Mouse (Mus musculus): ENCODE measurements around the gene Cnr2. TPM values are rescaled to one million over a fixed set of nuclear protein-coding genes. Genes with fewer than 3 reads are reported as not detected.

Cnr2 gene
- polyA plus RNA-seq, 1 experiment from 2014 or later: 0.19 TPM

Other genes with a start within 250 kb of the Cnr2 start
- gene Ifnlr1, start 209.1 kb upstream of the Cnr2 start, polyA plus RNA-seq (2016; fragmentation: Nextera tagmentation; extraction: Ambion mirVana): 1.4 and 1.8 TPM in 2 replicates
- gene Il22ra1, start 167.2 kb upstream of the Cnr2 start, polyA plus RNA-seq (2016; fragmentation: Nextera tagmentation; extraction: Ambion mirVana): not detected in 2 replicates
- gene Myom3, start 135.7 kb upstream of the Cnr2 start, polyA plus RNA-seq (2016; fragmentation: Nextera tagmentation; extraction: Ambion mirVana): 1.1 and 1.3 TPM in 2 replicates
- gene Srsf10, start 39.6 kb upstream of the Cnr2 start, polyA plus RNA-seq (2016; fragmentation: Nextera tagmentation; extraction: Ambion mirVana): 342 and 361 TPM in 2 replicates
- gene Pnrc2, start 21.5 kb upstream of the Cnr2 start, polyA plus RNA-seq (2016; fragmentation: Nextera tagmentation; extraction: Ambion mirVana): 177 and 187 TPM in 2 replicates
- gene Fuca1, start 25.3 kb downstream of the Cnr2 start, polyA plus RNA-seq (2016; fragmentation: Nextera tagmentation; extraction: Ambion mirVana): 51.6 and 59.7 TPM in 2 replicates
- gene Hmgcl, start 51.1 kb downstream of the Cnr2 start, polyA plus RNA-seq (2016; fragmentation: Nextera tagmentation; extraction: Ambion mirVana): 76.3 and 81.5 TPM in 2 replicates
- gene Gale, start 68.3 kb downstream of the Cnr2 start, polyA plus RNA-seq (2016; fragmentation: Nextera tagmentation; extraction: Ambion mirVana): 29.1 and 31.2 TPM in 2 replicates
- gene Lypla2, start 77.2 kb downstream of the Cnr2 start, polyA plus RNA-seq (2016; fragmentation: Nextera tagmentation; extraction: Ambion mirVana): 124 and 126 TPM in 2 replicates
- 64.4 and 65.2 TPM in 2 replicates for gene Pithd1, start 91.9 kb downstream of the Cnr2 start, polyA plus RNA-seq (2016; fragmentation: Nextera tagmentation; extraction: Ambion mirVana)
- gene Eloa, start 126.4 kb downstream of the Cnr2 start, polyA plus RNA-seq (2016; fragmentation: Nextera tagmentation; extraction: Ambion mirVana): 41.9 and 43.4 TPM in 2 replicates
- 390 and 392 TPM in 2 replicates for gene Rpl11, start 158.0 kb downstream of the Cnr2 start, polyA plus RNA-seq (2016; fragmentation: Nextera tagmentation; extraction: Ambion mirVana)
- 612 and 623 TPM in 2 replicates for gene Id3, start 248.1 kb downstream of the Cnr2 start, polyA plus RNA-seq (2016; fragmentation: Nextera tagmentation; extraction: Ambion mirVana)

Data from embryonic facial prominence, embryonic 12.5 days (tissue).